ENCODE assay signal across 20 mouse cellular contexts in the genomic region with DNA sequence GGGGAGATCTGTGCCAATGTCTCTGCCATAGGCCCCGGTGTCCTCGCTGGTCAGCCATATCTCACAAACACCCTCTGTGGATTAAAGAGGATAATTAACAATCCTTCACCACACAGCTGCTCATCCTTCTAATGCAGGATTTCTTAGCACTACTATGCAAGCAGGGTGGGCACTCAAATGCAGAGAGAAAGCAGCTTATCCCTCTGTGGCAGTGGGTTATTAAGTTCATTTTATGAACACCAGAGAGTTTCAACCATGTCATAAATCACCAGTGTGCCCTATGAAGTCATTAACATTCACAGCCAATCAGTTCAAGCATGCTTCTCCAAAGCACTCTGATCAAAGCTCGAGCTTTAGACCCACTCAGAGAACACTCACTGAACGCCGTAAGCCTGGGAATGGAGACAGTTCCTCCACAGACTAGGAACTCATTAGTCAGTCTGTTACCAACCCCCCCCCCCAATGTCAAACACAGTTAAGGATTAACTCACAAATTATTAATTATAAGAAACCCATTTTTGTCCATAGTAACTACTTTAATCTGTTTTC.
DNase-seq lines count a peak whose midpoint lies in the region; ATAC-seq and TF ChIP-seq lines count a peak whose summit lies in the region.
"Had no signal": no experiment of that assay in that cellular context is flagged by ENCODE, and none has a peak within 500 bp of the region (broad histone marks: within the 10 kb centered on the region; RNA-seq: fewer than 3 reads in every experiment).

No protein-coding gene starts in this region.

- H3K27me3 ChIP-seq in hindbrain, embryonic 14.5 days (ENCODE audit: control insufficient read depth, insufficient read depth, low read length): no peaks in the 10 kb centered on the region
- H3K27me3 ChIP-seq in hindbrain, embryonic 11.5 days (ENCODE audit: control insufficient read depth, insufficient read depth, low read length): no peaks in the 10 kb centered on the region
- no peaks in the 10 kb centered on the region for H3K27me3 ChIP-seq in neural tube, embryonic 12.5 days (replicated peaks)
- H3K27me3 ChIP-seq in forebrain, embryonic 15.5 days: no peaks in the 10 kb centered on the region
- H3K27me3 ChIP-seq in cerebellum, adult 2 months (ENCODE audit: control insufficient read depth, insufficient read depth, low read length): no peaks in the 10 kb centered on the region
- H3K27me3 ChIP-seq: limb, embryonic 13.5 days; liver, embryonic 12.5 days had no signal

- no peak for DNase-seq in hindbrain, embryonic 14.5 days (ENCODE audit: low spot score)
- no peak for DNase-seq in hindbrain, embryonic 11.5 days (ENCODE audit: low spot score)
- DNase-seq in neural tube, embryonic 10.5 days (ENCODE audit: extremely low spot score, low spot score): no peak
- peak; percentile 12 for DNase-seq in mesoderm, embryonic 11.5 days (ENCODE audit: low read depth, low spot score)
- DNase-seq in cerebellum, adult 2 months: no peak
- DNase-seq: adrenal gland, postnatal 25 days; cerebellum, adult 11 months; cerebellum, postnatal 10 days; gastrocnemius, postnatal 14 days; heart, adult 11 months; kidney, postnatal 4 days; lung, adult 2 months; lung, postnatal 14 days had no signal

- H3K9me3 ChIP-seq in hindbrain, embryonic 14.5 days (ENCODE audit: control insufficient read depth, low read length): no peaks in the 10 kb centered on the region
- H3K9me3 ChIP-seq in hindbrain, embryonic 11.5 days (ENCODE audit: control insufficient read depth, low read length): no peaks in the 10 kb centered on the region
- no peaks in the 10 kb centered on the region for H3K9me3 ChIP-seq in neural tube, embryonic 12.5 days
- no peaks in the 10 kb centered on the region for H3K9me3 ChIP-seq in forebrain, embryonic 15.5 days
- H3K9me3 ChIP-seq: limb, embryonic 13.5 days; liver, embryonic 12.5 days had no signal

- no peak overlapping the region for H3K4me2 ChIP-seq in hindbrain, embryonic 14.5 days (replicated peaks)
- H3K4me2 ChIP-seq in hindbrain, embryonic 11.5 days (replicated peaks; ENCODE audit: low read depth, low read length): no peak overlapping the region
- H3K4me2 ChIP-seq in neural tube, embryonic 12.5 days (replicated peaks): no peak overlapping the region
- no peak overlapping the region for H3K4me2 ChIP-seq in forebrain, embryonic 15.5 days (replicated peaks)
- H3K4me2 ChIP-seq: heart, embryonic 11.5 days; limb, embryonic 13.5 days; liver, embryonic 12.5 days had no signal

- no peaks in the 10 kb centered on the region for H3K36me3 ChIP-seq in hindbrain, embryonic 14.5 days (replicated peaks; ENCODE audit: control insufficient read depth, insufficient read depth)
- H3K36me3 ChIP-seq in hindbrain, embryonic 11.5 days (ENCODE audit: control insufficient read depth, insufficient read depth, low read length): no peaks in the 10 kb centered on the region
- H3K36me3 ChIP-seq in neural tube, embryonic 12.5 days: no peaks in the 10 kb centered on the region
- no peaks in the 10 kb centered on the region for H3K36me3 ChIP-seq in forebrain, embryonic 15.5 days
- H3K36me3 ChIP-seq: liver, embryonic 12.5 days had no signal

- peak; percentile 27; the same call in 1 of the 2 replicates for ATAC-seq in hindbrain, embryonic 14.5 days (ENCODE audit: low FRiP score)
- no peak for ATAC-seq in hindbrain, embryonic 11.5 days (ENCODE audit: low FRiP score)
- peak; percentile 79 for ATAC-seq in neural tube, embryonic 12.5 days (ENCODE audit: low FRiP score, low read depth)
- no peak for ATAC-seq in forebrain, embryonic 15.5 days (replicated peaks)
- ATAC-seq: forebrain, embryonic 14.5 days; intestine, postnatal 0 days; liver, embryonic 12.5 days had no signal

- 43% methylated on average over 5 of the region's 5 CpGs for WGBS in hindbrain, embryonic 14.5 days
- WGBS in hindbrain, embryonic 11.5 days: 83% methylated on average over 5 of the region's 5 CpGs
- WGBS in neural tube, embryonic 12.5 days: 57% methylated on average over 5 of the region's 5 CpGs
- WGBS in forebrain, embryonic 15.5 days: 66% methylated on average over 5 of the region's 5 CpGs
- 84% methylated on average over 5 of the region's 5 CpGs for WGBS in cerebellum, adult 2 months

- H3K4me3 ChIP-seq in hindbrain, embryonic 14.5 days (replicated peaks; ENCODE audit: low read length): no peak overlapping the region
- H3K4me3 ChIP-seq in hindbrain, embryonic 11.5 days (ENCODE audit: low read depth, low read length): no peak overlapping the region
- no peak overlapping the region for H3K4me3 ChIP-seq in neural tube, embryonic 12.5 days
- H3K4me3 ChIP-seq in forebrain, embryonic 15.5 days: no peak overlapping the region
- H3K4me3 ChIP-seq in cerebellum, adult 2 months (replicated peaks; ENCODE audit: insufficient read depth, low read depth, low read length): no peak overlapping the region
- H3K4me3 ChIP-seq: limb, embryonic 13.5 days; liver, embryonic 12.5 days had no signal

- H3K27ac ChIP-seq in hindbrain, embryonic 14.5 days: no peak overlapping the region
- H3K27ac ChIP-seq in hindbrain, embryonic 11.5 days (ENCODE audit: low read depth, low read length): no peak overlapping the region
- no peak overlapping the region for H3K27ac ChIP-seq in neural tube, embryonic 12.5 days
- no peak overlapping the region for H3K27ac ChIP-seq in forebrain, embryonic 15.5 days (replicated peaks)
- no peak overlapping the region for H3K27ac ChIP-seq in cerebellum, adult 2 months (ENCODE audit: insufficient read depth, low read length)
- H3K27ac ChIP-seq: limb, embryonic 13.5 days; liver, embryonic 12.5 days had no signal

- no peaks in the 10 kb centered on the region for H3K4me1 ChIP-seq in hindbrain, embryonic 14.5 days (replicated peaks; ENCODE audit: control insufficient read depth, insufficient read depth, low read length)
- no peaks in the 10 kb centered on the region for H3K4me1 ChIP-seq in hindbrain, embryonic 11.5 days (replicated peaks; ENCODE audit: control insufficient read depth, insufficient read depth, low read length)
- H3K4me1 ChIP-seq in neural tube, embryonic 12.5 days: peaks cover 4% of the 10 kb centered on the region; the same call in 1 of the 2 replicates
- peaks cover 13% of the 10 kb centered on the region for H3K4me1 ChIP-seq in forebrain, embryonic 15.5 days
- no peaks in the 10 kb centered on the region for H3K4me1 ChIP-seq in cerebellum, adult 2 months (ENCODE audit: control insufficient read depth, insufficient read depth, low read length)
- H3K4me1 ChIP-seq: liver, embryonic 12.5 days had no signal

- no peak overlapping the region for H3K9ac ChIP-seq in hindbrain, embryonic 14.5 days
- H3K9ac ChIP-seq in hindbrain, embryonic 11.5 days (ENCODE audit: low read depth, low read length): no peak overlapping the region
- no peak overlapping the region for H3K9ac ChIP-seq in neural tube, embryonic 12.5 days
- H3K9ac ChIP-seq in forebrain, embryonic 15.5 days (replicated peaks): no peak overlapping the region
- H3K9ac ChIP-seq: limb, embryonic 13.5 days; liver, embryonic 12.5 days had no signal

- TF ChIP-seq POLR2A in cerebellum, adult 2 months (IDR thresholded peaks at IDR 0.05; ENCODE audit: borderline replicate concordance, insufficient read depth, low read length): no peak

- TF ChIP-seq CTCF in cerebellum, adult 2 months (IDR thresholded peaks at IDR 0.05; ENCODE audit: borderline replicate concordance, insufficient read depth, low read depth, low read length): no peak

Comparison
In these comparisons a context has a peak if more than half of its experiments do, and no peak if none do; other contexts are left out.
1. ATAC-seq: peak in hindbrain, embryonic 14.5 days (single experiment) and neural tube, embryonic 12.5 days (single experiment); none in hindbrain, embryonic 11.5 days (single experiment) and forebrain, embryonic 15.5 days (single experiment).